Mouse (Mus musculus) myocyte (in vitro differentiated cells): Measurements from ENCODE around the gene Notch4.

Source experiments
- CEBPB ChIP-seq: IDR thresholded peaks from 2 replicates; pipeline ENCODE4 v1.6.1; 2011; ENCODE audit warnings: mild to moderate bottlenecking, moderate library complexity; ENCODE audit not compliant: poor library complexity, insufficient read depth, severe bottlenecking
- E2F4 ChIP-seq: IDR thresholded peaks from one replicate; pipeline ENCODE4 v1.6.1; 2011; ENCODE audit warnings: mild to moderate bottlenecking, control low read depth, moderate library complexity; ENCODE audit not compliant: insufficient read depth
- MYOD1 ChIP-seq, 3 experiments: IDR thresholded peaks; one replicate each; pipeline ENCODE4 v1.6.1; 2011; ENCODE audit warnings: control low read depth in 2 of 3, low read depth in 2 of 3, mild to moderate bottlenecking in 2 of 3, moderate library complexity in 1 of 3; ENCODE audit not compliant: insufficient read length in 2 of 3, control insufficient read depth in 1 of 3
- POLR2A ChIP-seq: IDR thresholded peaks from one replicate; pipeline ENCODE4 v1.6.1; 2011; ENCODE audit warnings: low read depth, mild to moderate bottlenecking, control low read depth, moderate library complexity; ENCODE audit not compliant: insufficient read length
- POLR2AphosphoS2 ChIP-seq: IDR thresholded peaks from one replicate; pipeline ENCODE4 v1.6.1; 2011; ENCODE audit warnings: low read depth, control low read depth; ENCODE audit not compliant: insufficient read length
- REST ChIP-seq: IDR thresholded peaks from one replicate; pipeline ENCODE4 v1.6.1; 2011; ENCODE audit warnings: mild to moderate bottlenecking, control low read depth, moderate library complexity; ENCODE audit not compliant: insufficient read depth, insufficient read length
- SRF ChIP-seq: IDR thresholded peaks from one replicate; pipeline ENCODE4 v1.6.1; 2011; ENCODE audit warnings: low read depth; ENCODE audit not compliant: control insufficient read depth, insufficient read length
- TCF12 ChIP-seq: IDR thresholded peaks from one replicate; pipeline ENCODE4 v1.6.1; 2011; ENCODE audit warnings: mild to moderate bottlenecking, control low read depth; ENCODE audit not compliant: poor library complexity, insufficient read depth, severe bottlenecking
- TCF3 ChIP-seq: IDR thresholded peaks from one replicate; pipeline ENCODE4 v1.6.1; 2011; ENCODE audit warnings: low read depth, control low read depth; ENCODE audit not compliant: insufficient read length

DNA sequence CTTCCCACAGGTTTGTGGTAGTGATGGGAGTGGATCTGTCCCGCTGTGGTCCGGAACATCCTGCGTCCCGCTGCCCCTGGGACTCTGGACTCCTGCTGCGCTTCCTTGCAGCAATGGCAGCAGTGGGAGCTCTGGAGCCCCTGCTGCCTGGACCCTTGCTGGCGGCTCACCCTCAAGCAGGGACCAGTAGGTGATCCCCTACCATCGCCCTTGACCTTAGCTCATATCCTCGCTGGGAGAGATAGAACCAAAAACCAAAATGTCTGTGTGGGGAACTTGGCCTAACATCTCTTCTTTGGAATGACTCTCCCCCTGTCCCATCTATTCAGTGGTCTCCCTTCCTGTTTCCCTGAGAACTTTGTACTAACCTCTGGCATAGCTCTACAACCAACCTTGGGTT, 19.8 kb downstream of the Notch4 start:
- TF ChIP-seq POLR2A = no peak
- no peak for TF ChIP-seq TCF12
- no peak for TF ChIP-seq CEBPB
- TF ChIP-seq SRF = no peak
- no peak for TF ChIP-seq E2F4
- TF ChIP-seq POLR2AphosphoS2 = no peak
- TF ChIP-seq MYOD1 (IDR thresholded peaks at IDR 0.05; ENCODE audit: control insufficient read depth in 1 of 3, insufficient read length in 2 of 3, low read depth in 2 of 3) = no peak
- no peak for TF ChIP-seq REST
- no peak for TF ChIP-seq TCF3
